Mouse (Mus musculus) hindbrain, postnatal 0 days (tissue): ENCODE data around the gene Snapc4. TPM values are rescaled to one million over a fixed set of nuclear protein-coding genes. Genes with fewer than 3 reads are reported as not detected.

ENCODE experiments used
- ATAC-seq: fragments of 200-750 bp; cut with Nextera tagmentation; 2 replicates; pipeline ENCODE4 v1.8.0; 2017; ENCODE audit warnings: mild to moderate bottlenecking, moderate TSS enrichment, moderate library complexity
- DNase-seq: peaks from one replicate; pipeline ENCODE4 v3.0.0-alpha.2; 2015; ENCODE audit warnings: low spot score
- H3K27ac ChIP-seq: fragments of 300-500 bp; sonication (generic); 2 replicates; pipeline ENCODE4 v1.5.1; 2014; ENCODE audit warnings: mild to moderate bottlenecking
- H3K27me3 ChIP-seq: fragments of 300-500 bp; sonication (generic); 2 replicates; pipeline ENCODE4 v1.6.1; 2014; ENCODE audit warnings: low read length, mixed read lengths; ENCODE audit not compliant: insufficient read depth
- H3K36me3 ChIP-seq: fragments of 300-500 bp; sonication (generic); 2 replicates; pipeline ENCODE4 v1.6.1; 2014; ENCODE audit warnings: low read length, mixed read lengths; ENCODE audit not compliant: insufficient read depth
- H3K4me1 ChIP-seq: fragments of 300-500 bp; sonication (generic); 2 replicates; pipeline ENCODE4 v1.6.1; 2014; ENCODE audit warnings: antibody characterized with exemption, low read length, mixed read lengths; ENCODE audit not compliant: insufficient read depth
- H3K4me2 ChIP-seq: fragments of 300-500 bp; sonication (generic); 2 replicates; pipeline ENCODE4 v1.6.1; 2014; ENCODE audit warnings: low read depth, mild to moderate bottlenecking, low read length, moderate library complexity, mixed read lengths
- H3K4me3 ChIP-seq: fragments of 300-500 bp; sonication (generic); 2 replicates; pipeline ENCODE4 v1.5.1; 2014; ENCODE audit warnings: low read length
- H3K9ac ChIP-seq: fragments of 300-500 bp; sonication (generic); replicated peaks from 2 replicates; pipeline ENCODE4 v1.6.1; 2014; ENCODE audit warnings: mild to moderate bottlenecking, low read length, moderate library complexity, mixed read lengths
- H3K9me3 ChIP-seq: fragments of 300-500 bp; sonication (generic); 2 replicates; pipeline ENCODE4 v1.6.1; 2016; ENCODE audit warnings: low read length, mixed read lengths
- CTCF ChIP-seq: IDR thresholded peaks from 2 replicates; pipeline ENCODE4 v1.5.1; 2016; ENCODE audit warnings: antibody characterized with exemption, control low read depth, low read depth
- WGBS: fragments of 180-500 bp; shearing (Covaris S2); extraction: QIAGEN DNeasy Blood & Tissue Kit; methylation state at CpG from one replicate; pipeline ENCODE4 v1.1.7; 2014; 5-methylcytosine and 5-hydroxymethylcytosine counted together
- polyA plus RNA-seq: library from polyadenylated mRNA; unstranded; fragments of >200 nt; fragmentation: Nextera tagmentation; extraction: Ambion mirVana; gene quantifications from 2 replicates; pipeline ENCODE4 v1.2.1, GENCODE M21; 2015
- total RNA-seq: library from RNA; depleted of rRNA; stranded (reverse); fragments of >200 nt; gene quantifications from 2 replicates; pipeline ENCODE4 v1.2.3, GENCODE M21; 2014

Gene Snapc4
- total and polyA plus RNA-seq, 2 experiments from 2014 or later, result 25.6 to 56.4 TPM

DNA sequence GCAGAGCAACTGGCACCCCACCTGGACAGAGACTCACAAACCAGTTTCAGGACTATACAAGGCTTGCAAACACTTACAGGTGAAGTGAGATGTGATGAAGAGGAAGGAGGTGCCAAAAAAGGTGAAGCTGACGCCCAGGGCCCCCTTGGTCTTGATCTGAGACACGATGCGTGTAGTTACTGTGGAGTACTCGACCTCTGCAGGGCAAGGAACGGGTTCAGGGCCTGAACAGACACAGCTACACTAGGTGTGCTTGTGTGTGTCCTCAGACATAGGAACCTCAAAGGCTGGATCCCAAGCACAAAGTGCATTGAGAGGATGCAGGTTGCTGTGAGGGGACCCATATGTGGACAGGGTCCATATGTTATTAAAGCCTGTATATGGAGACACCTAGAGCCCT is 19.8 kb upstream of the Snapc4 start:
- Histone ChIP-seq H3K9me3 (no peaks in the 10 kb centered on the region), H3K27ac (no peak overlapping the region), H3K9ac (no peak overlapping the region), H3K4me3 (no peak overlapping the region), H3K36me3 (peaks cover 61% of the 10 kb centered on the region), H3K4me2 (no peak overlapping the region), H3K27me3 (no peaks in the 10 kb centered on the region), H3K4me1 (no peaks in the 10 kb centered on the region)
- ATAC-seq (no peak), DNase-seq (no peak)
- WGBS, result 91% methylated on average over 5 of the region's 5 CpGs
- no peak for TF ChIP-seq CTCF

DNA sequence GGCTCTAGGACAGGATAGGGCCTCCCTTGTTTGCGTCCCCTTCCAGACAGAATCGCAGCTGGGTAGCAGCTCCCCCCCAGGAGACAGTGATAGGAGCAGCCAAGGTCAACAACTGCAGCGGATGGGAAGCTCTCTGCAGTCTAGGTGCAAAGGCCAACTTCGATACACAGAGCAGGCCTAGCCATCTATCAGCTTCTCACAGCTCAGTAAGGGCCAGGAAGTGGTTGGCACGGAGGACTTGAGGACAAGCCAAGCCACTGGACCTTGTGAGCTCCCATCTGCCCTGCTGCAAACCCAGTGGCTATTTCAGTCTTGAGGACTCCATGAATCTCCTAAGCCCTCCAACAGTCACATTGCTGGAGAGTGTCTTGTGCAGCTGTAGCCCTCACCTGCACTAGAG is 19.2 kb upstream of the Snapc4 start:
- Histone ChIP-seq H3K4me2 (no peak overlapping the region), H3K9me3 (no peaks in the 10 kb centered on the region), H3K4me3 (no peak overlapping the region), H3K27me3 (no peaks in the 10 kb centered on the region), H3K4me1 (no peaks in the 10 kb centered on the region), H3K27ac (no peak overlapping the region), H3K36me3 (peaks cover 68% of the 10 kb centered on the region), H3K9ac (no peak overlapping the region)
- 79% methylated on average over 5 of the region's 5 CpGs for WGBS
- no peak for TF ChIP-seq CTCF
- ATAC-seq (no peak), DNase-seq (no peak)

DNA sequence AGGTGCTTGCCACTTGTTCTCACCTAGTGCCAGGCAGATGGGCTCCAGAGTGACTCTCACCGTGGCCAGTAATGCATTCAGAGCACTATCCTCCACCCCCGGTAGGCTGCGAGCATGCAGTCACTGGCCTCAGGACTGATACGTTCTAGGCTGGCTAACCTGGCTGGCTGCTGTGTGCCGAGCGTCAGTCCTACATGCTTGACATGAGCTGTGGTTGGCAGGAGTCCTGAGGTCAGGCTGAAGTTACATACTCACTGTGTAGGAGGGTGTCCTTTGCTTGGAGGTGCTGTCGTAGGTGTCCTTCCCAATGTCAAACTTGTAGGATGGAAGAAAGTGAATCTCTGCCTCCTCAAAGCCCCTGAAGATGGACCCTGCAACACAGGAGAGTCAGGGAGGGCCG is 18.5 kb upstream of the Snapc4 start:
- TF ChIP-seq CTCF, result no peak
- Histone ChIP-seq H3K9me3 (no peaks in the 10 kb centered on the region), H3K27me3 (no peaks in the 10 kb centered on the region), H3K9ac (no peak overlapping the region), H3K4me1 (no peaks in the 10 kb centered on the region), H3K36me3 (peaks cover 74% of the 10 kb centered on the region), H3K4me3 (no peak overlapping the region), H3K4me2 (no peak overlapping the region), H3K27ac (no peak overlapping the region)
- 86% methylated on average over 8 of the region's 8 CpGs for WGBS
- ATAC-seq, result no peak; the same call in 1 of the 2 replicates
- no peak for DNase-seq

DNA sequence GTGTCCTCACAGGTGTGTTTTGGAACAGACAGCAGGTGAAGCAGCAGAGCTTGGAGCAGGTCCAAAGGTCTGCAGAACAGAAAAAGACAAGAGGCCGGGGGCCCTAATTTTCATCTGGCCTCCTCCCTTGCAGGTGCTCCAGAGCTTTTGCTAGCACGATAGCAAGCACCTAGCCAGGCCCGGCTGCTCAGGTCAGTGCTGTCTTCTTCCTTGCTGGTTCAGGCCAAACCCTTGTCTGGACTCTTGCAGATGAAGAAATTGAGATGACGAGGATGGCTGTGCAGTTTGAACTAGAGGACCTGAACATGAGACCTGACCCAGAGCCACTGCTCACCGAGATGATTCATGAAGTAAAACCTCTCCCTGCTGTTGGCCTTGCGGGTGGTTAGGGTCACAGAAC is 11.2 kb upstream of the Snapc4 start:
- H3K27ac ChIP-seq, result no peak overlapping the region
- no peak for TF ChIP-seq CTCF
- H3K4me2 ChIP-seq, result no peak overlapping the region
- H3K27me3 ChIP-seq, result no peaks in the 10 kb centered on the region
- peaks cover 67% of the 10 kb centered on the region for H3K36me3 ChIP-seq
- H3K9me3 ChIP-seq, result no peaks in the 10 kb centered on the region
- H3K4me1 ChIP-seq, result no peaks in the 10 kb centered on the region; the same call in 1 of the 2 replicates
- ATAC-seq, result no peak
- WGBS, result 87% methylated on average over 6 of the region's 6 CpGs
- no peak overlapping the region for H3K9ac ChIP-seq
- H3K4me3 ChIP-seq, result no peak overlapping the region
- DNase-seq, result no peak

DNA sequence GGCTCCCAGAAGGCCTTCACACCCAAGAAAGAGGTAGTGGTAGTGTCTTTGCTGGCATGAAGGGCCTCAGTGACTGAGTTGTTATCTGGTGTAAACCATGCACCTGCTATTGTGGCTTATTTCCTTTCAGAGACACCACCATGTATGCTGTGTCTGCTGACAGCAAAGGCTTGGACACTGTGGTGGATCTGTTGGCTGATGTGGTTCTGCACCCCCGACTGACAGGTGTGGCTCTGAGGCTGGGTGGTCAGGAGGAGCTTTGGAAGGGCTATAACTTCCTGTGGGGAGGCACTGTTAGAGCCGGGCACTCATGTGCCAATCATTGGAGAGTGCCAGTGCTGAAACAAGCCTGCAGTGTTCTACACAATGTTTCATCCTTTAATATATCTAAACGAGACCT is 10.5 kb upstream of the Snapc4 start:
- TF ChIP-seq CTCF, result no peak
- 90% methylated on average over 3 of the region's 3 CpGs for WGBS
- H3K9me3 ChIP-seq, result no peaks in the 10 kb centered on the region
- H3K36me3 ChIP-seq, result peaks cover 66% of the 10 kb centered on the region
- H3K27ac ChIP-seq, result no peak overlapping the region
- no peaks in the 10 kb centered on the region for H3K27me3 ChIP-seq
- H3K9ac ChIP-seq, result no peak overlapping the region
- DNase-seq (no peak), ATAC-seq (no peak)
- H3K4me3 ChIP-seq, result no peak overlapping the region
- no peak overlapping the region for H3K4me2 ChIP-seq
- no peaks in the 10 kb centered on the region; the same call in 1 of the 2 replicates for H3K4me1 ChIP-seq

DNA sequence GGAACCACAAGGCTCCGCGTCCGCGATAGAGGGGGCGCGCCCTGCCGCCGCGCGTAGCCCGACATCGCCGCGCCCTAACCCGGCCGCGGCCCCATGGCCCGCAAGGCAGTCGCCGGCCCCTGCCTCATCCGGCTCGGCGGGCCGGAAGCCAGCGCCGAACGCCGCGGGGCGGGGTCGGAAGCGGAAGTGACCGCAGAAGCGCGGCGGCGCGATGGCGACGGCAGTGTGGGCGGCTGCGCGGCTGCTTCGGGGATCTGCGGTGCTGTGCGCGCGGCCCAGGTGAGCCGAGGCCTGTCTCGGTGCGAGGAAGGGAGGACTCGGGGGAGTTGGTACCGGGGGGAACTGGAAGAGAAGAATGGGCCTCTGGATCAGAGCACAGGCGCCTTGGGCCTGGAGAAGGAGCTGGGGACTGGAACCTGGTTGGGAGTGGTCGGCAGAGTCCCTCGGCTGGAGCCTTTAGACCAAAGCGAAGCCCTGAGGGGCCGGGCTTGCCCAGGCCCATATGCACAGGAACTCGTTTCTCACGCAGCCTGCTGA is 8.8 kb upstream of the Snapc4 start, which contains the start of the genes Entr1 and Pmpca:
Gene Entr1 (minus strand): TSS at position 163 of the 537 bp plus-strand sequence.
Gene Pmpca (plus strand): TSS at position 186 of the 537 bp plus-strand sequence.
- H3K9ac ChIP-seq, result peak within 1 kb of the TSS; percentile 93
- no peaks in the 10 kb centered on the region for H3K9me3 ChIP-seq
- H3K4me2 ChIP-seq, result peak within 1 kb of the TSS; percentile 88
- ATAC-seq (peak; percentile 92), DNase-seq (peak; percentile 96)
- H3K4me3 ChIP-seq, result peak within 1 kb of the TSS; percentile 86
- under 1% methylated on average over 54 of the region's 60 CpGs for WGBS
- peak within 1 kb of the TSS; percentile 82 for H3K27ac ChIP-seq
- no peaks in the 10 kb centered on the region for H3K27me3 ChIP-seq
- no peak for TF ChIP-seq CTCF
- H3K4me1 ChIP-seq, result no peaks in the 10 kb centered on the region; the same call in 1 of the 2 replicates
- peaks cover 65% of the 10 kb centered on the region for H3K36me3 ChIP-seq

DNA sequence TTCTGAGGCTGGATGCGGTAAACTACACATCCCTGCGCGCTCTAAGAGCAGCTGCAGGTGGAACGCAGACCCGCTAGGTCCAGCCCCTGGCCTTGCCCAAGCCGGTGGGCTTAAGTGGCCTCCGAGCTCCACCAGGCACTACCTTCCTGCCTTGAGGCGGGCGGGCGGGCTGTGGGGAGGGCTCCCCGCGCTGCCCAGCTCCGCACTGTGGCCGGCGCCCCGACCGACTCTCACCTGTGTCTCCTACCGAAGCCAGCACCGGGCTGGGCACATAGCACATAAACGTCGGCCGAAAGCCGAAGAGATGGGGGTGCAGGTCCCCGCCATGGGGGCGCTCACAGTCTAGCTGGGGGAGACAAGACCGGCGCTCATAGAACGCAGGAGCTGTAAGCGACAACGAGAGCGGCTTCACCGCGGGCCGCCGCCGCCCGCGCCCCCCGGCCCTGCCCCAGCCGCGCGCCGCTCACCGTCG is 8.3 kb upstream of the Snapc4 start:
- under 1% methylated on average over 40 of the region's 45 CpGs for WGBS
- peak; percentile 70 for ATAC-seq
- Histone ChIP-seq H3K4me1 (no peaks in the 10 kb centered on the region; the same call in 1 of the 2 replicates), H3K4me2 (peak overlapping the region; percentile 88), H3K36me3 (peaks cover 64% of the 10 kb centered on the region), H3K27ac (peak overlapping the region; percentile 82), H3K4me3 (peak overlapping the region; percentile 86), H3K9me3 (no peaks in the 10 kb centered on the region), H3K27me3 (no peaks in the 10 kb centered on the region), H3K9ac (peak overlapping the region; percentile 93)
- DNase-seq, result no peak
- TF ChIP-seq CTCF, result no peak
